Mouse (Mus musculus) forebrain, embryonic 10.5 days (tissue): ENCODE results near the gene Dolpp1. TPM values are rescaled to one million over a fixed set of nuclear protein-coding genes. Genes with fewer than 3 reads are reported as not detected.

Source experiments
- DNase-seq: peaks from one replicate; pipeline ENCODE4 v3.0.0-alpha.2; 2017; ENCODE audit warnings: low spot score; ENCODE audit errors: extremely low spot score
- H3K27ac ChIP-seq: fragments of 300-500 bp; sonication (generic); 2 replicates; pipeline ENCODE4 v1.5.1; 2016; ENCODE audit warnings: mild to moderate bottlenecking
- H3K27me3 ChIP-seq: fragments of 300-500 bp; sonication (generic); 2 replicates; pipeline ENCODE4 v1.6.1; 2016; ENCODE audit warnings: mild to moderate bottlenecking; ENCODE audit not compliant: poor library complexity, severe bottlenecking
- H3K36me3 ChIP-seq: fragments of 300-500 bp; sonication (generic); replicated peaks from 2 replicates; pipeline ENCODE4 v1.6.1; 2016; ENCODE audit warnings: mild to moderate bottlenecking, moderate library complexity
- H3K4me1 ChIP-seq: fragments of 300-500 bp; sonication (generic); 2 replicates; pipeline ENCODE4 v1.6.1; 2016
- H3K4me3 ChIP-seq: fragments of 300-500 bp; sonication (generic); 2 replicates; pipeline ENCODE4 v1.5.1; 2016; ENCODE audit warnings: mild to moderate bottlenecking, moderate library complexity
- H3K9me3 ChIP-seq: fragments of 300-500 bp; sonication (generic); 2 replicates; pipeline ENCODE4 v1.6.1; 2016; ENCODE audit warnings: mild to moderate bottlenecking, moderate library complexity
- WGBS: fragments of 180-500 bp; shearing (Covaris S2); methylation state at CpG from one replicate; pipeline ENCODE4 v1.1.7; 2016; 5-methylcytosine and 5-hydroxymethylcytosine counted together
- polyA plus RNA-seq: library from polyadenylated mRNA; unstranded; fragments of >200 nt; fragmentation: Nextera tagmentation; extraction: Ambion mirVana; gene quantifications from 2 replicates; pipeline ENCODE4 v1.2.1, GENCODE M21; 2016

Dolpp1 gene
- polyA plus RNA-seq, 1 experiment from 2014 or later, result 54.8 TPM

DNA sequence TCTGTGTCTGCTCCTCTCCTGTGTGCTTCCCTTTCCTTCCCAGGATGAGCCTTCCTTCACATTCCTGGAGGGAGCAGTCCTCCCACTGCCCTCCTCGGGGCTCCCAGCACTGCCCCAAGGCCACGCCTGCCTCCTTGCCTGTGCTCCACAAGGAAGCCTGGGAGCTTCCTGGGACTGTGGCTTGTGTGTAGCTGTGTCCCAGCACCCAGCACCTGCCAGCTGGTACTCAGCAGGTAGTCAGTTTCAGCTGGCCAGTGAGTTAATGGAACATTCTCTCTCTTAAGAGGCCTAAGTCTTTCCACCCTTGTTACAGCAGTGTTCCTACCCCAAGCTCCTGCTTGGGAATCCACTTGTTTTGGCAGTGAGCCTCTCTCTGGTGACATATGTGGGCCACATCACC is 10.8 kb downstream of the Dolpp1 start:
- DNase-seq, result no peak
- Histone ChIP-seq H3K27ac (peak overlapping the region; percentile 25; the same call in 1 of the 2 replicates), H3K4me3 (no peak overlapping the region), H3K36me3 (peaks cover 96% of the 10 kb centered on the region), H3K27me3 (no peaks in the 10 kb centered on the region), H3K9me3 (no peaks in the 10 kb centered on the region), H3K4me1 (peaks cover 40% of the 10 kb centered on the region)
- 86% methylated on average over 2 of the region's 2 CpGs for WGBS

GRCm38 (mm10) chr2:30403870-30404269 is 11.8 kb downstream of the Dolpp1 start:
- Histone ChIP-seq H3K27me3 (no peaks in the 10 kb centered on the region), H3K36me3 (peaks cover 96% of the 10 kb centered on the region), H3K4me3 (no peak overlapping the region), H3K4me1 (peaks cover 30% of the 10 kb centered on the region), H3K27ac (no peak overlapping the region), H3K9me3 (no peaks in the 10 kb centered on the region)
- 88% methylated on average over 1 of the region's 1 CpGs for WGBS
- no peak for DNase-seq

DNA sequence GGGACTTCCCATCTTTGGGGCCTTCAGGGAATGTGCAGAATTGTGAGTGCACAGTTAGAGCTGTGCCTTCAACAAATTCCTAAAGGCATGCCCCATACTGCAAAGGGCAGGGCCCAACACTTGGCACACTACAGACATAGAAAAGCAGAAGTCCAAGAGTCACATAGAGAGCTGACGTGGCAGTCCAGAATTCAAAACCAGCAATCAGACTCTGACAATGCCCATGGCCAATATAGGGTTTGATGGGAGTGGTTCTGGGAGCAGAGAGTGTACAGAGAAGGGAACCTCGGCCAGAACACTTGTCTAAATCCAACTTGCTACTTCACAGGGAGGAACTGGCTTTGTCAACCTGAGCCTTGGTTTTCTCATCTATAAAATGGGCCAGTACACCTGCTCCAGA is 15.2 kb downstream of the Dolpp1 start:
- WGBS, result 87% methylated on average over 2 of the region's 2 CpGs
- no peak overlapping the region for H3K27ac ChIP-seq
- no peak overlapping the region for H3K4me3 ChIP-seq
- H3K9me3 ChIP-seq, result no peaks in the 10 kb centered on the region
- H3K36me3 ChIP-seq, result peaks cover 86% of the 10 kb centered on the region
- no peak for DNase-seq
- no peaks in the 10 kb centered on the region; the same call in 1 of the 2 replicates for H3K4me1 ChIP-seq
- H3K27me3 ChIP-seq, result no peaks in the 10 kb centered on the region

DNA sequence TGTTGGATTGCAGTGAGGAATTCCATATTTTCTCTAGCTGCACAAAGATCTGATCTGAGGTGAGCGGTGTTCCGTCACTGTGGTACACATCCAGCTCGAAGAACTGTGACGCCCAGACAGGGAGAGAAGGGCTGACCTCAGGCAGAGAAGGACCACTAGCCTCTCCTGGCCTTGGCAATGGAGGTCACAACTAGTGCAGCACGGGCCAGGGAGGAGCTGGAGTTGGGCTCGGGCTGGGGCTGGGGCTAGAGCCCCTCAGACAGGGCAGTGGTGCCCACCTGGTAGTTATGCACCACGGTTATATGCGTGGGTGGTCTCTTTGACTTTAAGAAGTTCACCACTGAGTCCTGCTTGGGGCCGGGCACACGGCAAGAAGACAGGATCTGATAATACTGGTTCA is 15.7 kb downstream of the Dolpp1 start:
- DNase-seq, result no peak
- H3K27me3 ChIP-seq, result peaks cover 2% of the 10 kb centered on the region; the same call in 1 of the 2 replicates
- H3K4me1 ChIP-seq, result no peaks in the 10 kb centered on the region; the same call in 1 of the 2 replicates
- no peak overlapping the region for H3K27ac ChIP-seq
- peaks cover 86% of the 10 kb centered on the region for H3K36me3 ChIP-seq
- WGBS, result 93% methylated on average over 10 of the region's 10 CpGs
- H3K4me3 ChIP-seq, result no peak overlapping the region
- no peaks in the 10 kb centered on the region for H3K9me3 ChIP-seq

GRCm38 (mm10) chr2:30408452-30409100 is 16.5 kb downstream of the Dolpp1 start:
- no peaks in the 10 kb centered on the region for H3K9me3 ChIP-seq
- H3K36me3 ChIP-seq, result peaks cover 83% of the 10 kb centered on the region
- peaks cover 2% of the 10 kb centered on the region for H3K4me1 ChIP-seq
- no peak for DNase-seq
- peaks cover 9% of the 10 kb centered on the region for H3K27me3 ChIP-seq
- no peak overlapping the region for H3K4me3 ChIP-seq
- H3K27ac ChIP-seq, result no peak overlapping the region
- WGBS, result 89% methylated on average over 8 of the region's 8 CpGs

- Histone ChIP-seq H3K4me1 (peaks cover 13% of the 10 kb centered on the region), H3K27me3 (peaks cover 19% of the 10 kb centered on the region), H3K9me3 (no peaks in the 10 kb centered on the region), H3K36me3 (peaks cover 74% of the 10 kb centered on the region), H3K27ac (no peak overlapping the region), H3K4me3 (no peak overlapping the region)
- whole genome bisulfite sequencing, result 85% methylated on average over 5 of the region's 5 CpGs
- DNase-seq, result no peak
These were observed 17.6 kb downstream of the Dolpp1 start for GRCm38 (mm10) chr2:30409454-30410176.

DNA sequence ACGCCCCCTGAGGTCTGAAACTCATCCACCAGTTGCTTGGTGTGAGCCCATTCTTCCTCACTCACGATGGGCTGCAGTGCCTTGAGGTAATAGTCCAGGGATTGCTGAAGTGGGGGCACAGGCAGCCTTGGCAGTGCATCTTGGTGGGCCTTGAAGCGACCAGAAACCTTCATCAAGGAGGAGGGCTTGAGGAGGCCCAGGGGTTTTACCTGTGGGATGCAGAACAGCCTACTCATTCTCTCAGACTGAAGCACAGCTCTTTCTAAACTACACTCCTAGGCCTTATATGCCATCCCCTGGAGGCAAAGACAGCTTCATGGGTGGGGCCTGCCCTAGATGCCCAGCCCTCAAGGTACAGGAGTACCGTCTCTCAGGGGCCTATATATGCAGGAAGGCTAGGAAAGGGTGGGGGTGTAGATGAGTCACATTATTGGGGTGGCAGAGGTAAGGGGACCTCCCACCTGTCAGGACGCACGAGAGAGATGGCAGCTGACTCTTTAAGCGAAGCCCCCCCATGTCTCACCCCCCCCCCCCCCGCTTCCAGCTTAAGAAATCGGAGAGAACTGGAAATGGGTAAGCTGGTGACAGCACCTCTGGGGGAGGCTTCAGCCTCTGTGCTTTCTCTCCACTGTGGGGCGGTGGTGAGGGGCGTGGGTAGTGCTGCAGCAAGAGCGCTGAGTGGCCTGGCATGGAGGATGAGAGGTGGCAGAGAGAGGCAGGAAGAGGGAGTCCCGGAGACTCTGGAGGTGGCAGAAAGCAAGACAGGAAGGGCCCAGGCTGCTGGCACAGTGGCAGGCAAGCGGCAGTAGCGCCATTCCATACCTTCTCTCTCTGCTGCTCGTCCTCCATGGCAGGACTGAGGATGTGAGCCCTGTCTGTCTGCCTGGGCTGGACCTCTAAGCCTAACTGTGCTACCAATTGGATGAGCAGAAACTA is 21.3 kb downstream of the Dolpp1 start:
- H3K27me3 ChIP-seq, result peaks cover 23% of the 10 kb centered on the region
- 80% methylated on average over 16 of the region's 16 CpGs for WGBS

GRCm38 (mm10) chr2:30414101-30414500 is 22.0 kb downstream of the Dolpp1 start:
- H3K9me3 ChIP-seq, result no peaks in the 10 kb centered on the region
- H3K36me3 ChIP-seq, result peaks cover 30% of the 10 kb centered on the region
- DNase-seq, result no peak
- H3K4me3 ChIP-seq, result peak overlapping the region; percentile 89; the same call in 1 of the 2 replicates
- H3K4me1 ChIP-seq, result peaks cover 51% of the 10 kb centered on the region
- peaks cover 23% of the 10 kb centered on the region for H3K27me3 ChIP-seq
- 85% methylated on average over 4 of the region's 4 CpGs for WGBS
- H3K27ac ChIP-seq, result 0 out of 2 replicates have a peak overlapping the region, but pooled peaks have one; percentile 25

More for the DNA sequence above, 21.3 kb downstream of the Dolpp1 start:
- Histone ChIP-seq H3K36me3 (peaks cover 37% of the 10 kb centered on the region), H3K4me3 (0 out of 2 replicates have a peak overlapping the region, but pooled peaks have one; percentile 89), H3K9me3 (no peaks in the 10 kb centered on the region), H3K4me1 (peaks cover 43% of the 10 kb centered on the region), H3K27ac (0 out of 2 replicates have a peak overlapping the region, but pooled peaks have one; percentile 25)
- DNase-seq, result no peak

GRCm38 (mm10) chr2:30414681-30415080 is 22.6 kb downstream of the Dolpp1 start:
- WGBS, result 46% methylated on average over 5 of the region's 5 CpGs
- H3K9me3 ChIP-seq, result no peaks in the 10 kb centered on the region
- H3K4me3 ChIP-seq, result peak overlapping the region; percentile 89
- peaks cover 24% of the 10 kb centered on the region for H3K36me3 ChIP-seq
- peaks cover 23% of the 10 kb centered on the region for H3K27me3 ChIP-seq
- H3K4me1 ChIP-seq, result peaks cover 55% of the 10 kb centered on the region
- no peak for DNase-seq
- H3K27ac ChIP-seq, result peak overlapping the region; percentile 99

GRCm38 (mm10) chr2:30415157-30415935 is 23.3 kb downstream of the Dolpp1 start, which contains the start of gene Crat:
Crat (minus strand) TSS chr2:30415813.
- H3K4me3 ChIP-seq, result peak within 1 kb of the TSS; percentile 89
- WGBS, result under 1% methylated on average over 58 of the region's 58 CpGs
- H3K9me3 ChIP-seq, result no peaks in the 10 kb centered on the region
- H3K27ac ChIP-seq, result peak within 1 kb of the TSS; percentile 99
- peaks cover 55% of the 10 kb centered on the region for H3K4me1 ChIP-seq
- DNase-seq, result peak; percentile 84
- peaks cover 18% of the 10 kb centered on the region for H3K36me3 ChIP-seq
- H3K27me3 ChIP-seq, result peaks cover 23% of the 10 kb centered on the region

DNA sequence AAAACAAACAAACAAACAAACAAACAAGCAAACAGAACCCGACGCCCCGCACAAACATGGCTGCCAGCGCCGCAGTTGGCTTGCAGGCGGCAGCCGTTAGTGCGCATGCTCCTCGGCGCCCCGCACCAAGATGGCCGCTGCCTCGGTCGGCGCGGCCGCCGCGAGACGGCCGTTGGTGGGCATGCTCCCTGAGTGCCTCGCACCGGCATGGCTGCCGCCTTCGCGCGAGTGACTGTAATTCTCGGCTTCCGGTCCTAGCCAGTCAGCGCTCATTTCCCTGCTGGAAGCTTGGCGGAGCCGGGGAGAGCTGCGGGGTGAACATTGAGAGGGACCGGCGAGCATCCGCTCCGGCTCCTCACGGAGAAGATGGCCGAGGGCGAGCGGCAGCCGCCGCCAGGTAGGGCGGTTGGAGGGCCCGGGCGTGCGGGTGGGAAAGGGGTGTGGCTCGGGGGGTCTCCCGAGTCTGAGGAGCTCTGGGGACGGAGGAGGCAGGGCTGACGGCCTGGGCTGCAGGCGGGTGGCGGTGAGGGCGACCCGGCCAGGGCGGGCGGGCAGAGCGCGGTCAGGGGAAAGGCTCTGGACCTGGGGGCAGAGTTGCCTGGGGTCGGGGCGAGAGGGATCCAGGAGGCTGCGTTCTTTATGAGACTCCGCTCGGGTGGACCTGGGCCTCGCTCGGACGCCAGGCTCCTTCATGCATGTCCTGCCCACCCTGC is 24.0 kb downstream of the Dolpp1 start, which contains the start of gene Ptpa:
Ptpa (plus strand) TSS at position 104 of the 713 bp plus-strand sequence.
- Histone ChIP-seq H3K9me3 (no peaks in the 10 kb centered on the region), H3K27ac (peak within 1 kb of the TSS; percentile 99), H3K4me3 (peak within 1 kb of the TSS; percentile 89), H3K4me1 (peaks cover 55% of the 10 kb centered on the region), H3K27me3 (peaks cover 23% of the 10 kb centered on the region), H3K36me3 (peaks cover 14% of the 10 kb centered on the region)
- WGBS, result under 1% methylated on average over 67 of the region's 67 CpGs
- DNase-seq, result peak; percentile 92
